Mouse (Mus musculus) kidney, postnatal 4 days (tissue): ENCODE results near the gene Kcnmb2.

ENCODE experiments used
- DNase-seq, 2 experiments: peaks; one replicate each; pipeline ENCODE4 v3.0.0; 2021; ENCODE audit warnings: mixed read lengths in 2 of 2

Kcnmb2 gene

DNA sequence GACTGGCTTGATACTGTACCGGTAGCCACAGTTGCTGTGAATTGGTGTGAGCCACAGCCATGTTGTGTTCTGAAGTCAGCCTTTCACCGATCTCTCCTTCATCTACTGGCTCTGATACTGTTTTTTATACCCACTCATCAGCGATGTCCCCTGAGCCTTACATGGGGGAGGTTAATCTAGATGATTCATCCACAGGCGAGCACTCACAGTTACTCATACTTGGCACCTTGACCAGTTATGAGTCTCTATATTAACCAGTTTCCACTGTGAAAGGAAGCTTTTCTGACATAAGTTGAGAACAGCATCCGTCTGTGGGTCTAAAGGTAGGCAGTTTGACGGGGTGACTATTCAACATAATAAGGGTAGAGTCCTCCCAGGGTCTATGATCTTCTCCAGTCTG, 118.7 kb downstream of the Kcnmb2 start:
- no peak for DNase-seq

DNA sequence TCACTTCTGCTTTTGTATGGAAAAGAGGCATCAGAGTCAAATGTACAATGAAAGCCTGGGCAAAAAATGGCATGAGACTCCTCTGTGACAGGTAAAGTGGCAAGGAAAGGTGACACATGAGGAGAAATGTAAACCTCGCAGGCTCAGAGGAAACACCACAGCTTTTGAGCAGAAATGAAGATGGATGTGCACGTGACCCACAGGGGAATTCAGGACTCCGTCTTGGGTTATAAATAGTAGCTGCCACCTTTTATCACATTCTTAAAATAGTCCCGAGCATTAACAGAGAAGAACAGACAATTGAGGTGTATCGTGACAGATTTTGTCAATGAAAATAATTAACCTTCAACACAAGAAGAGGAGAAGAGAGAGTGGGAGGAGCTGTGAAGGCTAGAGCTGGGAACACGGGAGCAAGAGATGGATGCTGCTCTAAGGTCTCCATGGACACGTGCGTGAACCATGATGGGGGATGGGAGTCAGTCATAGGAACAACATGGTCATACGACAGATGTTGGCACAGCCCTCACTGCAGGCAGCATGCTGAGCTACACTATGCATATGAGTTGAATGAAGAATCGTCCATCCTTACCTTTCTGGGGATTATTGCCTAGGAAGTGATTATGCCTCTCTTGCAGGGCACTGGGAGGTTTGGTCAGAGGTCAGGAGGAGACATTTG, 127.2 kb downstream of the Kcnmb2 start:
- DNase-seq: no peak

DNA sequence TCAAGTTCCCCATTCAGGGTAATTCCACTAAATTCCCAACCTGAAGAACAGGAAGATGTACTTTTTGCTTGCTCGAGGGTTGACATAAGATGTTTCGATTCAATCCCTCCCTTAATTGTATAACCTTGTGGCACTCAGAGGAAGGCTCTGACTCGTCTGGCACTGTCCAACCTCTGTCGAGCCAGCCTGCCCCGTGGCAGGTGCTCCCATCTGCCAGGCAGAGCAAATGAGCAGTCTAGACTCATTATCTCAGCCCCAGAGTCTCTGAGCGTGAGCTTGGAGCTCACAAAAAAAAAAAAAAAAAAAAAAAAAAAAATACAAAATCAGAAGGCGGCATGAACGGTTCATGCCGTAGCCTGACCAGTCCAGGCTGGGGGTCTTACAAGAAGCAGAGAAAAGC, 130.1 kb downstream of the Kcnmb2 start:
- DNase-seq: no peak

DNA sequence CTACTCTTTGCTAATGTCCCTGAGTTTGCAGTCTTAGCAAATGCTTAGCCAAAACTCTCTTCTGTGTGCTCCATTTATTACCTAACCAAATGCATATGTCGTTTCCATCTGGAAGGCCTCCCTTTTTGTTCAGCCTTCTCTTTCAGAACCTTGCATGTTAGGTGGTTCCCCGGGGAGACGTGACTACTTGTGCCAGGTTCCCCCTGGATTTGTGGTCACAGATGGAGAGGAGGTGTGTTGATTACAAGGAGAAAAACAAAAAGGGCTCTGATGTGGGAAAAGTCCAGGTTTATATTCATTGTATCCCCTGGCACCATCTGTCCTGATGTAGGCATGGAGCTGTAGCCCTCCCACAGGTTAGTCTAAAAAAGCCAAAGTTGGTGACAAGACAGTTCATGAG, 141.5 kb downstream of the Kcnmb2 start:
- DNase-seq: no peak

DNA sequence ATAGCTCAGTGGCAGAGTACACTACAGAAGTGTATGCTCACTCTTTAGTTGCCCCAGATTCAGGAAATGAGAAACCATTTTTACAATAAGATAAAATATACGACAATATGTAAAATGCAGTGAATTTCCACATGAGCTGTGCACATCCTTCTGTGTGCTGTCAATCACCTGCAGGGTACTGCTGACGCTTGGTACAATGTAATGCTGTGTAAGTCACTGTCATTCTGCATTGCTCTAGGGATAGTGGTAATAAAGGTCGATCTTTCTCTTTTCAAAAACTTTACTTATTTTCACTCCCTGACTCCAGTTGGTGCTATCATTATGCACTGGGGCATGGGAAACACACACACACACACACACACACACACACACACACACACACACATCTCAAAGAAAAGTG, 146.5 kb downstream of the Kcnmb2 start:
- no peak for DNase-seq

DNA sequence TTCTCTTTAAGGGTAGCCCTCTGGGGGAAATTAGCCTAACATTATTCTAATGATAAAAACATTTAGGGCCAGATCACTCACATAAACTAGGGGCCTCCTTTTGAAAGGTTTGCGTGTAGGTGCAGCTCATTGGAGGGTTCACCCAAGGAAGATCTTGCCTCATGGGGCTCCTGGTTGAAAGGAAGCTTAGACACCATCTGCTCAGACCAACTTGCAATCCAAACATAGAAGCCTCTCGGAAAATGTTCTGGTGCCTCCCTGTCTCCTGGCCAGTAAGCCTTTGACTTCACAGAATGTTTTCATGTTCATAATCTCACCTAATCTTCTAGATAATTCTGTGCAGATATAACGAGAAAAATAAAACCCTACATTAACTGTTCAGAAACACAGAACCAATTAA, 150.3 kb downstream of the Kcnmb2 start:
- no peak for DNase-seq

DNA sequence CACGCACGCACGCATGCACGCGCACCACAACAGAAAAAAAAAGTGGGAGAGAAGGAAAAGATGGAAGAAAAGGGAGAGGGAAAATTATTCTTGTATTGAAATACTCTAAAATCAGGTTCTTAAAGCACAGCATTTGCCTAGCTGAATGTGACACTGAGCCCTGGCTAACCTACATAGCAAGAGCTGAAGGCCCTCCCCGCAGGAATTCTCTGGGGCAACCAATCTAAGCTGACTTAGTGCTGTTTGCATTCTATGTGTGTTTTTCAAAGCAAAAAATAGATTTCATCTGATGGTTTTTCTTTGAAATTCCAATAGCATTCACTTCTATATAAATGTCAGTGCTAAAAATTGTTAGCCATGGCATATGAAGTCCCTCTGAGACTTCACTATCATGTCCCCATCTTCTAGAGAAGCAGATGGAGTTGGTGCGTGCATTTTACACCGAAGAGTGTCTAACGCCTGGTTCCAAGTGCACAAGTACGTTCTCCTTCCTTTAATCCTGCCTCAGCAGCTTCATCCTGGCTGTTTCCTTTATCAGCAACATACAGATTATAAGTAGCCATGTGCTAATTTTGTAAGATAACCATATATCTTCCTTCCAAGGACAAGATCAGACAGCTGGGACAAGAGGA, 151.4 kb downstream of the Kcnmb2 start:
- DNase-seq: no peak

DNA sequence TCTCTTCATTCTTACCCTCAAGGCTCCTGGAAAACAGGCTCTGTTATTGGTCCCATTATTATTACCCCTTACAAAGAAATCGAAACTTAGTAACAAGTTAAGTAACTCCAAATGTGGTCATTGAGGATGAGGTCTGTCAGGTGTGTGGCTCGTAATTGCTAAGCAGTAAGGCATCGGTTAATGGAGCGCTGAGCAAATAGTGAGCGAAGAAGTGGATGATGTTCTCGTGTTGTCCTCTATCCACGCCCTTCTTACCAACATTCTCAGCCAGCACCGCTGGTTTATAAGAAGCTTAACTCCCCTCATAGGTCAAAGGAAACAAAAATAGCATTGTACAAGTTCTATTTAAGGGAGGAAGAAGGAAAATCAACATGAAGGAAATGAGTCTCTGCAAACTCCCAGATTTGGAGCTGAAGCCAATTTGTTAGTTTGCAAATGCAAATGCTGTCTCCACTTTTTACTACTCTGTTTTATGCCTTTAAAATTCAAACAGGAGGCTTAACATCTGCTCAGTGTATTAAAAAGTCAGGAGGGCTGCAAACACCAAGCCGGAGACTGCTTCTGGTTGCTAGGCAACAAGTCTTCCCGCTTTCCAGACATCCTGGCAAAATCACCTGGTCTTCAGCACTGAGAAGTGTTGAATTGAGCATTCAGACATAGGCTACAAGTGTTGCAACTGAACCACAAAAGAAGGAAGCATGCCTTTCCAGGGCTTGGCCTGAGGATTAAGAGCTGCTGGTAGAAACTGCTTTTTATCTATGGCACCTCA, 157.8 kb downstream of the Kcnmb2 start:
- no peak for DNase-seq

DNA sequence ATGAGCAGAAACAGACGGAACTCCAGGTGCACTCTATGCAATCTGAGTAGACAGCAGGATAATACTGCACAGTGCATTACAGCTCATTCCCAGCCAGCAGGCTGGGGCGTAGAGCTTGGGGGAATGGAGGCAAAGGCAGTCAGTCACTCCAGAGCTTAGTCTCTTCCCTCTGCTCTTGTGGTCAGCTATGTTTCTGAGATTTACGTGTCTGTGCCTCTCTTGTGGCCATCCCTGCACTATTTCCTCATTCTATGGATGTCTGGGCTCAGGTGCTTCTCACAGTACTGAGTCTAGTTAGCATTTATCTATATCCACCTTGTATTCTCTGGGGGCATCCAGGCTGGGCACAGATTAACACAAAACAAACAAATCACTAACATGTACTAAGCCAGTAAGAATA, 160.4 kb downstream of the Kcnmb2 start:
- DNase-seq: no peak

DNA sequence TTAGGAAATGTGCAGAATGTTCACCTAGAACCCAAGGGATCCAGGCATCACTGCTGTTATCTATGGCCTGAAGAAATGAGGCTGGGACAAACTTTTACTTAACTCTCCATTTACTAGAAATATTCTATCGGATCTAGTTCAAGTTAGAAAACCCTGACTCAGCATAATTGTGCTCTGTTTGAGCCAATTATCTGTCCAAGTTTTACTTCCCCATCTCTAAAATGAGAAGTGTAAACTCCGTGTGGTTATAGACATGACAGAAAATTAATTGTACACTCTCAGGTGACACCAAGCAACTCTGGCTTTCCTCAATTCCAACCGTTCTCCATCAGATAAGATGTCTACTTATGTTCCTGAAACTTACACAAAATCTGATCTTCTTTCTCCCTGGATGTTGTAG, 161.0 kb downstream of the Kcnmb2 start:
- no peak for DNase-seq

DNA sequence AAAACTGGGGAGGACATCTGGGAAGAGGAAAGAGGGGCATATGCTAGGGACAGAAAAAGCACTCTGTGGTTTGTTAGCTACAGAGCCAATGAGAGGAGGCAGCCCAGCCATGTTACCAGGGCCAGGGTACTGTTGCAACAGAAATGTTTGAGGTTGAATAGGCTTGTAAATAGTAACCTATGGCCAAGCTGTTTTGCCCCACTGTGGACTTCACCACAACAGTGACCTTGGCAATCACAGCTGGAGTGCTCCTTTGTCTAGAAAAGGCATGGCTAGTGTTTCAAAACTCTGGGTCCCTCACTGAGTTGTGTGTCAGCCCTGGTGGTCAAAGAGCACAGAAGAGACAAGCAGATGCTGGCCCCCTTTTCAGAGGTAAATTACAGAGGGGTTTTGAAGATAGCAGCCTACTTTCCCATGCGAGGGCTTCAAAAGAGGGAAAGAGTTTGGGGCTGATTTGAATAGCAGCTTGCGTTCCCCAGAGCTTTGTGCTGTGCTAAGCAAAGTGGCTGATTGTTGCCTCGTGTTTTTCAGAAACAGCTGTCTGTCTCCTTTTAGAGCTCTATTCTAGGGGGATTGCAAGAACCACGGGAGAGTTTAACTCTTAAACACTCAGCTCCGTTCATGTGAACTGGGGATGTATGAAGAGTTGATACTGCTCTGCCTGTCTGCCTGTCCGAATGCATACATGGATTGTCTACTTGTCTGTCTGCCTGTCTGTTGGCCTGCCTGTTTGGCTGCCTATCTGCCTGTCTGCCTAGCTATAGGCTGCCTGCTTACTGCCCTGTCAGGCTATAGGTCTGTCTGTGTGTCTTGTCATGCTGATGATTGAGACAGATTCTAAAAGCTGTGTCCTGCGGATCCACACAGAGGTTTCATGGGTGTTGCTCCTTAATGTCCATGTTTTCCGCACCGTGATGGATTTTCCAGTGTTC, 165.0 kb downstream of the Kcnmb2 start:
- no peak for DNase-seq

DNA sequence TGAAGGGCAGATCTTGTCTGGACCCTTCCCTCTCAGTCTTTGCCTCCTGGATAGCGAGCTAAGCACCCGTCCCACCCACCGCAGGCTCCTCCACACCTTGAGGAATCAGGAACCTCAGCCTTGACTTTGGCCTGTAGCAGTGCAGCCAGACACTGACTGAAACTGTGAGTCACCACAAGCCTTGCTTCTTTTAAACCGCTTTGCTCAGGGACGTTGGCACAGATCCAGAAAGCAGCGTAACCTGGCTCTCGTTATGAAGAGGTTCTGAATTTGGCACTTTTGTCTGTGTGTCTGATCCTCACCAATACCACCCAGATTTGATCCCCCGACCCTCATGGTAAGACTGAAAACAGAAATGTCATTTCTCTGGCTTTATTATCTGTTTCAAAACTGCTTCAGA, 171.6 kb downstream of the Kcnmb2 start:
- DNase-seq: no peak

DNA sequence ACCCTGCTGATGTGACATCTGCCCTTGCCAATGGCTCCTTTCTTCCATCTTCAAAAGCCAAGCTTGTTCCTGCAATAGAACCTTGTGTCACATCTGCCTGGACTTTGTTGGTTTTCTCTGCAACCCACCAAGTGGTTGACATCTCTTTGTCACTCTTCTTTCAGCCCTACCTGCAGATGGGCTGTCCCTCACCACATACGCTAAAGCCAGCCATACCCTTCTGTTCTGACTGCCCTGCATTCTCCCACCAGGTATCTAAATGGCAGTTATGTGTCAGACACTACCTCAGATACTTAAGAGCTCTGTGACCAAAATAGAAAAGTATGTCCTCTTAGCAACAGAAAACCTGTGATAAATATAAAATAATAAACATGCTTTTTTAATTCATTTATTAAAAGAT, 186.5 kb downstream of the Kcnmb2 start:
- no peak for DNase-seq

DNA sequence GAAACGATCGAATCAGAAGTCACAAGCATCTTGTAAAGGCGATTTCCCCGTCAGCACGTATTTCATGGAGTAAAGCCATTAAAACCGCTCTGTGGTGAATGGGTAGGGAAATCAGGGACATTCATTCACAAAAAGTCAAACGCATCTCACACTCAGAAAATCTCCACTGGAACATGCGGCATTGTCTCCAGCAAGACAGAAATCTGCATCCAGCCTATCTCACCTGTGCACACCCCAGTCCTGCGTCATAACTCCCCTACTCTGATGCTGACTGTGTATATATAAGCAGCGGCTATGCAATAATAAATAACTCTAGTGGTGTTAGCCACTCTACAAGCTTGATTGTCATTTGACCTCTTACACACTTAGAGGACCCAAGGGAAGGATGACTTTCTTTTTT, 199.1 kb downstream of the Kcnmb2 start:
- no peak for DNase-seq

DNA sequence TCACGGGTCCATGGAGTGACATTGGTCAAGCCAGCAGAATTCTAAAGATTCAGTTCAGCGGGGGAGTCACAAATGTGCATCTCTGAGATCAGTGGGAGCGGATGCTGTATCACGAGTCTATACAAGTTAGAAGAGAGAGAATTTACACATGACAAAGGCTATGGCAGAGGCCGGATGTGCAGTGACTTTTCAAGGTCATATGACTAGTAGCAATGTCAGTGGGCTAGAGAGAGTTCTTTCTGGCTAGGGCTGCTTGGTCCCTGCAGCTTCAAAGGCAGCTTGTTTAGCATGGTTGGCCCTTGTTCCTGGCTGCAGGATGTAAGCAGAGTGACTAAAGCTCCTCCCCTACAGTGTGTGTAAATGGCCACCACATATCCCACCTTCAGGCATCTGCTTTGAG, 217.5 kb downstream of the Kcnmb2 start:
- DNase-seq: no peak

DNA sequence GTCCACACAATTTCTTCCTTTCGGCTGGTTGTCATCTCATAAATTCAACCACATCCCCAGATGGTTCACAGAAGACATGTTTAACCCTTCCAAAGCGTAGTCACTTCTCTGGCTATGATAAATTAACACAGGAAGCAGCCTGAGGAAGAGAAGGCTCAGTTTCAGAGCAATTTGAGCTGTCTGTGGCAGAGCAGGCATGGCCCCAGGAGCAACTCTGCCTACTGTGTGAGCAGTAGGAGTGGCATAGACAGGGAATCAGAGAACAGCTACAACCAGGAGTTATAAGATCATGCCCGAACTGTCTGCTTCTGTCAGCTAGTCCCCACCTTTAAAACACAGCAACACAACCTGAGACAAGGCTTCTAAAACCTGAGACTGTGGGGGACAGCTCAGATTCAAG, 219.4 kb downstream of the Kcnmb2 start:
- no peak for DNase-seq

DNA sequence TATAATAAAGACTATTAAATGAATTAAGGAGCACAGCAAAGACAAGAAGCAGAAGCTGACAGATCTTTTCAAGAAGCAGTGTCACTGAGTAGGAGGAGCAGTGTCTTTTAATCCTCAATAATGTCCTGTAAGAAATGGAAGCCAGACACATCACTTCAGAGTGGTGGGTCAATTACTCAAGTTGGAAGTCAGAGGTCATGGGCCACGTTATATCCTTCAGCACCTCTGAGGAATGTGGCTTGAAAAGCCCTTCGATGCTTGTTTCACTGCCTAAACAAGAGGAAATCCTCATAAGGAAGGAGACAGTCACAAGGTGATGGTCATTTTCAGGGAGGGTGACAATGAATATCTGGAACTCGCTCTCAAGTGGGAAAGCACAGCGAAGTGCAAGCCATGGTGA, 223.1 kb downstream of the Kcnmb2 start:
- DNase-seq: no peak

DNA sequence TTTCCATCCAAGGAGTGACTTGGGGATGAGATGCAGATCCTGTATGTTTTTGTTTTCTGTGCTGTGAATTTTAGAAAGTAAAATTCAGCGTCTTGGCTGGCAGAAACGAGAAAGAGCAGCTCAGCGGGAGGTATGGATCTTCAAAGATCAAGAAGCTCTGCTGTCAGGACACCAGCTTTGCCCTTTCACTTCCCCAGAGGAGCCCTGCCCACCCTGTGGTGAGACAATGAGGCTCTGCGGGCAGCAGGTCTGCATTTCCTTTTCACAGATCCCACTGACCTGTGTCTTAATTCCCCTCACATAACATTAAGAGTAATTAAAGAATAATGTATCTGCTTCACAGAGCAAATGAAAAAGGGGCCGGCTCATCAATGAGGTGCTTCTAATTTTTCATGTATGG, 226.1 kb downstream of the Kcnmb2 start:
- DNase-seq: no peak

DNA sequence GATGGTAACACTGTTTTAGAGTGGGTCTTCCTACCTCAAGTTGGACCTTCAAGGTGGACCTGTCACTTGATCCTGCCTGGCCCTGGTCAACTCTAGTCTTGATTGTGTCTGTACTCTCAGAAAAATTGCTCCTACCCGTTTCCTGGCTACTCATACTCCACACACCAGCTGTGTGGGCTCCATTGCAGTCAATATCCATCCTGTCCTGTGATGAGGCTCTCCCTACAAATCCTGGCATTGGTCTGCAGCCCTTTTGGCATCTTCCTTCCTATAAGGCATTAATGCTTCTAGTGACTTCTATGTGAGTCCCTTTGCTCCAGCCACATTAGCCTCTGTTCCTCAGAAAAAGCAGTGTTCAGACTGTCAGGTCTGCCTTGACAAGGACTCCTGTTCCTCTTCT, 228.4 kb downstream of the Kcnmb2 start:
- no peak for DNase-seq

DNA sequence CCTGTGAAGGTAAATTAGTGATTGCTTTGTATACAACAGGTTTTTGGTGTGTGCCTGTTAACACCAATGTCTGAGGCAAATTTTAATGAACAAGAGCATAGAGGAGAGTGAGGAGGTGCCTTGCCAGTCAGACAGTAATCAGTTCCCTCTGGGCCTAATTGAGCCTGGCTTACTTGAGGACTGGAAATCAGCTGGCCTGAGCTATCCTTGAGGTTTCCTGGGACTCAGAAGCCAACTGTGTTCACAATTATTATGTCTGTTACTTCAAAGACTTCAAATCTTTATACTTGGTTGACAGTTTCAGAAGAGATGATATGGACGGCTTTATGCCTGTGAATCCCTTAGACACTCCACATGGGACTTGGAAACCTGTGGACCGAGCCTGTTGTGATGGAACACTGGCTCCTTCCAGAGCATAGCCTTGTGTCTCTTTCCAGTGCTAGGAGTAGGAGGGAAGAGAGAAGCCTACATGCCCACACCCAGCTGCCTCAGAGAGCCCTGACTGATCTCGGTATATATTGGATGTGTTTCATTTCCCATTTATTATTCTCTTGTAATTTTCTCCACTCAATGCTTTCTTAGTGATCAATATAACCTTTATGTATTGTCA, 230.2 kb downstream of the Kcnmb2 start:
- DNase-seq: no peak

DNA sequence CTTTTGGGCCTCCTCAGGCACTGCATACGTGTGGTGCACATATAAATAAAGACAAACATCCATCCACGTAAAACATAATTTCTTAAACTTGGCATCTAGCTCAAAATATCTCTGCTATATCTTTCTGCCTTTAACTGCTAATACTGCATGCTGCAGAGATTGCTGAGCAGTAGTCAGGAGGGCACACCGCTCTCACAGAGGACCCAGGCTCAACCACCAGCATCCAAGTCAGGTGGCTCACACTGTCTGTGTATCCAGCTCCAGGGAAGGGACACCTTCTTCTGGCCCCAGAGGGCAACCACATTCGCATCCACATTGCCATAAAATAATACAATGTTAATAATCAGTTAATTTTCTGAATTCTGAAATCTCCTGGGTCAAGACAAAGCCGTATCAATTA, 241.9 kb downstream of the Kcnmb2 start:
- no peak for DNase-seq

DNA sequence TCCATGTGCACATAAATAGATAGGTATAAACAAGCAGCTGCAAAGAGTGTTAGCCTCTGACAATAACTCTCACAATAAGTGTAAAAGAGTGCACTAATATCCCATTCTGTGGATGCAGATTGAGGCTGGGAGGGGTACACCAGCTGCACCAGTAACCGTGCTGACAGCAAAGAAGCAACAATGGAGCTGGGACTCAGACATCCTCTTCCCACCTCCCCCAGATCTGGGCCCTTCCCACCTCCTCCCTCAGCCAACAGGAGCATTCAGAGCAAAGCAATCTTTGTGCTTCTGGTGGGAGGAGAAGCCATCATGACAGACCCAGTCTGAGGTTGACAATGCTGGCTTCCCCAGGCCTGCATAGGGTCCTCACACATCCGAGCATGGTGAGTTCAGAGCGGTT, 242.3 kb downstream of the Kcnmb2 start:
- no peak for DNase-seq

DNA sequence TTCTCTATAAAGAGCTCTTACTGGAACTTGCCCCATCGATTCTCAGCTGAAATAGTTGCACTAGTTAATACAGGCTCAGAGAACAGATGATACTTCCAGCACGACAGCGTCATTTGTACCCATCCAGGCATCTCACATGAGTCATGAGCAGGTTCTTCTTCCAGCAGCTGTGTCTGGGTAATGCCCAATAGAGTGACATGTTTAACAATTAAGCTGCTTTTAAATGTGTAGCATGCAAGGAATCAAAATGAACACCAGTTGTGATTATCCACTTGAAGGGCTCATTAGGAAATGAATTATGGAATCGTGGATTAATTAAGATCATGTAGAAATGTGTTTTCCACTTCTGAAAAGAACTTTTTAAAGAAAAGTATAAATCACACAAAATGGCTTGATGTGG, 245.4 kb downstream of the Kcnmb2 start:
- no peak for DNase-seq
